Mouse (Mus musculus) cerebellum, adult 2 months (tissue): ENCODE measurements around the gene Sucla2. TPM values are rescaled to one million over a fixed set of nuclear protein-coding genes. Genes with fewer than 3 reads are reported as not detected.
"Not testable (repeated sequence)": the region's sequence is repeated elsewhere in the genome, so short reads cannot be mapped to it uniquely, and the experiment has no call there.

Source experiments
- DNase-seq, 2 experiments: peaks; one replicate each; pipeline ENCODE4 v3.0.0; 2021
- H3K27ac ChIP-seq: fragments of 200-500 bp; 2 replicates; pipeline ENCODE4 v1.5.1; 2012; ENCODE audit warnings: low read length, control low read depth, inconsistent platforms; ENCODE audit not compliant: insufficient read depth
- H3K27me3 ChIP-seq: fragments of 200-500 bp; 2 replicates; pipeline ENCODE4 v1.6.1; 2012; ENCODE audit warnings: inconsistent platforms, mild to moderate bottlenecking, low read length, moderate library complexity; ENCODE audit not compliant: control insufficient read depth, insufficient read depth
- H3K4me1 ChIP-seq: fragments of 200-500 bp; 2 replicates; pipeline ENCODE4 v1.6.1; 2011; ENCODE audit warnings: low read length; ENCODE audit not compliant: control insufficient read depth, insufficient read depth
- H3K4me3 ChIP-seq: fragments of 200-500 bp; replicated peaks from 2 replicates; pipeline ENCODE3; 2011; ENCODE audit warnings: mild to moderate bottlenecking, low read depth, low read length, control low read depth; ENCODE audit not compliant: insufficient read depth
- CTCF ChIP-seq: fragments of 200-500 bp; IDR thresholded peaks from 2 replicates; pipeline ENCODE4 v1.5.1; 2011; ENCODE audit warnings: low read depth, mild to moderate bottlenecking, control low read depth, low read length, moderate library complexity, borderline replicate concordance; ENCODE audit not compliant: insufficient read depth
- POLR2A ChIP-seq: fragments of 200-500 bp; IDR thresholded peaks from 2 replicates; pipeline ENCODE4 v1.6.1; 2011; ENCODE audit warnings: low read length, control low read depth, borderline replicate concordance; ENCODE audit not compliant: insufficient read depth
- WGBS: fragments of 180-500 bp; shearing (Covaris S2); methylation state at CpG from one replicate; pipeline ENCODE4 v1.1.7; 2018; 5-methylcytosine and 5-hydroxymethylcytosine counted together
- polyA plus RNA-seq: library from polyadenylated mRNA; depleted of rRNA; stranded (reverse); fragments of >200 nt; gene quantifications from 2 replicates; pipeline ENCODE4 v1.2.3, GENCODE M21; 2012

Sucla2 gene
- polyA plus RNA-seq, 1 experiment: 164 TPM

DNA sequence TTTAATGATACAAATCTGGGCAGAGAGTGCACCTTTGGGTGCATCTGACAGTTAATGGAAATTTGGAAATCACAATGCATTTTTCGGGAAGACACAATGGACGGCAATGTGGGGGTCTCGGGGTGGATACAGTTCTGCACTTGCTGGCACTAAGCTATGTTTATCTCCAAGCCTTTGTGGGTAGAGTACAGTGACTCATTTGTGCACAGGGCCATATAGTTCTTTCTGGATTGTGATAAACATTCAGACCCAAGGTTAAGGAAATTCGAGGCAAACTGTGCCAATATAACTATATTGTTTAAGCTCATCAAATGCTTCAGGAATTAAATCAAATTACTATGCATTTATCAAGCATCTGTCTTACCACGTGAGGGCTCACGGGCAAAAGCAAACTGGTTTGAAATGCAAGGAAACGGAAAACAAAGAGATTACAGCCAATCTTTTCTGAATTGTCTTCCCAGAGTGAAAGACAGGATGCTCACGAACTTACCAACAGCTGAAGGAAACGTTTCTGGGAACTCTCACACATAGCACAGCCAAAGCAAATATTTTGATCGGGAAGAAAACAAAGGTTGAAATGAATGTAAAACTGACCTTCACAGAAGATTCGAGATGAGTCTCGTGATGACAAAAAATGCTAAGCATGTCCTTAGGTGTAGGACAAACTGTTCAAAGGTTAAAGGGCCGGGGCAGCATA, 21.7 kb upstream of the Sucla2 start:
- WGBS: 50% methylated on average over 13 of the region's 13 CpGs
- Histone ChIP-seq H3K4me3 (no peak overlapping the region), H3K4me1 (peaks cover 3% of the 10 kb centered on the region; the same call in 1 of the 2 replicates), H3K27me3 (no peaks in the 10 kb centered on the region), H3K27ac (no peak overlapping the region)
- TF ChIP-seq CTCF (no peak), POLR2A (no peak)
- DNase-seq: no peak

- no peaks in the 10 kb centered on the region for H3K27me3 ChIP-seq
- TF ChIP-seq CTCF (no peak), POLR2A (no peak)
- no peak overlapping the region for H3K4me3 ChIP-seq
- no peak overlapping the region for H3K27ac ChIP-seq
- DNase-seq: no peak
- 44% methylated on average over 8 of the region's 8 CpGs for WGBS
- H3K4me1 ChIP-seq: peaks cover 3% of the 10 kb centered on the region; the same call in 1 of the 2 replicates
These were observed 18.8 kb upstream of the Sucla2 start for GRCm38 (mm10) chr14:73506283-73506682.

- Histone ChIP-seq H3K4me1 (no peaks in the 10 kb centered on the region; the same call in none of the 2 replicates), H3K27me3 (no peaks in the 10 kb centered on the region), H3K4me3 (no peak overlapping the region), H3K27ac (no peak overlapping the region)
- no peak for TF ChIP-seq CTCF
- no peak for TF ChIP-seq POLR2A
- no peak for DNase-seq
- 89% methylated on average over 15 of the region's 15 CpGs for WGBS
These were observed 17.9 kb upstream of the Sucla2 start for GRCm38 (mm10) chr14:73507200-73507599.

DNA sequence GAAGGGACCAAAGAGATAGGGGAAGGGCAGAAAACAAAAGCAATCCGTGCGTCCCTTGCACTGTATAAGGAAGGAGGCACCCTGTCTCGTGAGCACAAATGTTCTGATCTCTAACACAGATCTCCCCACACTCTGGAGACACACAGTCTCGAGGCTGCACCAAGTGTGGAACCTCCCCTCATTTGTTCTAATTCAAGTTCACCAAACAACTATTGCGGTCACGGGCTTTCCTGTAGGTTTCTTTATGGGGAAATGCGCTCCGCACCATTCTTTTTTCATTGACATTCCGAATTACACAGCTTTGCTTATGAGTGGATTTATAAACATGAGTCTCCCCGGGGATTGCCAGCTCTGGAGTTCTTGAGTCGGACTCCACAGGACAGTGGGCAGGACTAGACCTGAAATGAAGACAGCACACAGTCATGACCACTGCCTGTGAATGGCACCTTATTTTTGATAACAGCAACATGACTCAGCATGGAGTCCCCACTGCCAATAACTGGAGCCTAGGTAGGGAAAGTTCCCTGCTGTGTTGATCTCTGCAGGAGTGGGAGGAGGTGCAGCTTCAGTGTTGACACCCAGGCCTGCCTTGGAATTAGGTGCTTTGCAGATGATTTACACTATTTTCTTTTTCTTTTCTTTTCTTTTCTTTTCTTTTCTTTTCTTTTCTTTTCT, 17.3 kb upstream of the Sucla2 start:
- 70% methylated on average over 11 of the region's 11 CpGs for WGBS
- no peaks in the 10 kb centered on the region; the same call in none of the 2 replicates for H3K4me1 ChIP-seq
- no peaks in the 10 kb centered on the region for H3K27me3 ChIP-seq
- TF ChIP-seq CTCF (no peak), POLR2A (no peak)
- H3K27ac ChIP-seq: no peak overlapping the region
- H3K4me3 ChIP-seq: no peak overlapping the region
- DNase-seq: no peak

GRCm38 (mm10) chr14:73508630-73509395, 16.3 kb upstream of the Sucla2 start:
- WGBS: 97% methylated on average over 6 of the region's 6 CpGs
- TF ChIP-seq CTCF (no peak), POLR2A (no peak)
- H3K27me3 ChIP-seq: no peaks in the 10 kb centered on the region

DNA sequence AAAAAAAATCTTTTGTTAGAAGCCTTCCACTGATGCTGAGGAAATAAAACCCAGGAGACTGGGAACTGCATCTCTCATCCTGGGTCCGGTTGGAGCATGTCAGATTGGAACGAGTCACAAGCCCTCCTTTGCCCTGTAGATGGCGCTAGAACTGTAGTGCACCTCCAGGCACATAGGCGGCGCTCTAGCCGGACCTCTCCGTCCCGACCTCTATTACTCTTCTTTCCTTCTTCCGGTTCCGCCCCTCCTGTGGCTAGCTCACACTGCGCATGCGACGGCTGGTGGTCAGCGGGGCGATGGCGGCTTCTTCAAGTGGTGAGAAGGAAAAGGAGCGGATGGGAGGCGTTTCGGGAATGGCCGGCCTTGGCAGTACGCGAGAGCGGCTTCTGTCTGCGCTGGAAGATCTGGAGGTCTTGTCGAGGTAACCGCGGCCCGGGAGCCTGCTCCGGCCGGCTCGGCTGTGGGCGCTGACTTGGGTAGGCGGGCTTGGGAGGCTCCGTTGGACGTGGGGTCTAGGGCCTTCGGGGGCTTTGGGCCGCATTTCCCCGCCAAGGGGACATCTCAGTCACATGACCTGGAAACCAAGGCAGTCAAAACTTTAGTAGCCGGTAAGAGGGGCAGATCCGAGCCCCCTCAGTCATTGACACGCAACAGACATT, 15.2 kb upstream of the Sucla2 start, which contains the start of gene Med4:
Gene Med4 (plus strand): TSS at position 261 of the 659 bp plus-strand sequence.
- Histone ChIP-seq H3K27ac (no peak within 1 kb of the TSS), H3K27me3 (no peaks in the 10 kb centered on the region), H3K4me1 (no peaks in the 10 kb centered on the region; the same call in 1 of the 2 replicates), H3K4me3 (peak within 1 kb of the TSS; percentile 85)
- peak; percentile 84 for TF ChIP-seq POLR2A
- TF ChIP-seq CTCF: peak; percentile 100
- peak; percentile 94 to 98 for DNase-seq
- under 1% methylated on average over 41 of the region's 41 CpGs for WGBS

More at GRCm38 (mm10) chr14:73508630-73509395, 16.3 kb upstream of the Sucla2 start:
- Histone ChIP-seq H3K27ac (no peak overlapping the region), H3K4me3 (no peak overlapping the region), H3K4me1 (no peaks in the 10 kb centered on the region; the same call in 1 of the 2 replicates)
- DNase-seq: no peak

DNA sequence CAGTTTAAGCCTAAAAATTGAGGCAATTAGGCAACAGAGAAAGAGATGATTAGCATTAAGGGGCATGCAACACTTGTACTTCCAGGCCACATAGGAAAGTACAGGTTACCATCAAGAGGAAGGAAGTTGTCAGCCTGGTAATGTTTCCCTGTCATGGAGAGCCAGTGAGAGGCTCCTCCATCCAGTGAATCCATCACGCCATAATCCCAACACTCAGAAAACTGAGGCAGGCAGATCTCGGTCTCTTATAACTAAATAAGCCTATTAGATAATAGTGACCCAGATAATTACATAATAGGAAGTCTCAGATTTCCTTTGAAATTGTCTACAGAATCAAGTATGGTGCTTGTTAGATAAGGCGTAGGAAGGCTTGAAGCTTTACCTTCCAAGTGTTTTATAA, 983 bp upstream of the Sucla2 start:
- Histone ChIP-seq H3K4me1 (no peaks in the 10 kb centered on the region), H3K27ac (no peak overlapping the region), H3K27me3 (no peaks in the 10 kb centered on the region), H3K4me3 (no peak overlapping the region)
- no peak for DNase-seq
- 69% methylated on average over 3 of the region's 3 CpGs for WGBS
- TF ChIP-seq CTCF (no peak), POLR2A (no peak)

DNA sequence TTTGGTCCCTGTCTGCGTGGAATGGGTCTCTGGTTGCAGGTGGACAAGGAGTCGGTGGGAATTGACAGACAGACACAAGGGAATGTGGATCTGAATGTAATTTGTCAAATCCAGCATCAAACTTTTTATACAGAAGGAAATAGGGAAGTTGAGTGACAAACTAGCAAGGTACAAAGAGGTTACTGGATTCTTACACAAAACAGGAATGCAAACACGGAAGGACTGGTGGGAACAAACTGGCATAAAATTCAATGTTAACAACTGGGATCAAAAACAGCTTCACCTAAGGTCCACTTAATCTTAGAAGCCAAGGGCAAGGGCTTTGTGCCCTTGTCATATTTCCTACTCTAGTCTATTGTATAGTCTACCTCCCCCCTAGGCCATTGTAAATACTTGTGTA, 3.5 kb downstream of the Sucla2 start:
- 83% methylated on average over 3 of the region's 3 CpGs for WGBS
- not testable (repeated sequence) for DNase-seq, H3K4me1 ChIP-seq, H3K27me3 ChIP-seq, H3K27ac ChIP-seq, H3K4me3 ChIP-seq
